Mouse (Mus musculus): ENCODE measurements at regions not wholly inside any gene's neighbourhood (a gene's known extent, or its start where the extent isn't known, plus 50 kb on each side); places are given as distances from the start of the nearest gene placed in this dataset.
"Not testable (repeated sequence)": the region's sequence is repeated elsewhere in the genome, so short reads cannot be mapped to it uniquely, and the experiment has no call there.

GRCm38 (mm10) chr8:102064137-102064536 lies 721.3 kb downstream of the Cdh11 start:
- Histone ChIP-seq H3K4me3 (ENCODE audit: low read depth, low read length) (no peak overlapping the region), H3K9ac (replicated peaks; ENCODE audit: low read depth, low read length) (no peak overlapping the region), H3K4me1 (ENCODE audit: control insufficient read depth, insufficient read depth, low read length) (no peaks in the 10 kb centered on the region), H3K36me3 (ENCODE audit: control insufficient read depth, insufficient read depth, low read length) (no peaks in the 10 kb centered on the region), H3K27ac (ENCODE audit: low read depth, low read length) (no peak overlapping the region), H3K4me2 (ENCODE audit: low read depth, low read length) (no peak overlapping the region), H3K9me3 (ENCODE audit: control insufficient read depth, low read length) (no peaks in the 10 kb centered on the region), H3K27me3 (ENCODE audit: control insufficient read depth, insufficient read depth, low read length) (no peaks in the 10 kb centered on the region)
- WGBS: 90% methylated on average over 2 of the region's 2 CpGs
- no peak for ATAC-seq (ENCODE audit: low read depth)

GRCm38 (mm10) chr8:102053429-102053828 lies 732.0 kb downstream of the Cdh11 start:
- Histone ChIP-seq H3K4me1 (ENCODE audit: control insufficient read depth, insufficient read depth, low read length) (no peaks in the 10 kb centered on the region), H3K27ac (ENCODE audit: low read depth, low read length) (no peak overlapping the region), H3K9ac (replicated peaks; ENCODE audit: low read depth, low read length) (no peak overlapping the region), H3K36me3 (ENCODE audit: control insufficient read depth, insufficient read depth, low read length) (no peaks in the 10 kb centered on the region), H3K4me3 (ENCODE audit: low read depth, low read length) (no peak overlapping the region), H3K9me3 (ENCODE audit: control insufficient read depth, low read length) (no peaks in the 10 kb centered on the region), H3K4me2 (ENCODE audit: low read depth, low read length) (no peak overlapping the region), H3K27me3 (ENCODE audit: control insufficient read depth, insufficient read depth, low read length) (no peaks in the 10 kb centered on the region)
- WGBS: 93% methylated on average over 3 of the region's 3 CpGs
- no peak for ATAC-seq (ENCODE audit: low read depth)

- H3K27ac ChIP-seq (ENCODE audit: low read depth, low read length): no peak overlapping the region
- no peak for ATAC-seq (ENCODE audit: low read depth)
- 81% methylated on average over 5 of the region's 5 CpGs for WGBS
- H3K36me3 ChIP-seq (ENCODE audit: control insufficient read depth, insufficient read depth, low read length): no peaks in the 10 kb centered on the region
- no peak overlapping the region for H3K4me2 ChIP-seq (ENCODE audit: low read depth, low read length)
- no peak overlapping the region for H3K9ac ChIP-seq (replicated peaks; ENCODE audit: low read depth, low read length)
- H3K9me3 ChIP-seq (ENCODE audit: control insufficient read depth, low read length): no peaks in the 10 kb centered on the region
- H3K4me3 ChIP-seq (ENCODE audit: low read depth, low read length): no peak overlapping the region
- no peaks in the 10 kb centered on the region for H3K27me3 ChIP-seq (ENCODE audit: control insufficient read depth, insufficient read depth, low read length)
- H3K4me1 ChIP-seq (ENCODE audit: control insufficient read depth, insufficient read depth, low read length): no peaks in the 10 kb centered on the region
Measured at GRCm38 (mm10) chr8:102026956-102027927, 758.2 kb downstream of the Cdh11 start.

GRCm38 (mm10) chr8:102024472-102024871 lies 761.0 kb downstream of the Cdh11 start:
- Histone ChIP-seq H3K36me3 (ENCODE audit: control insufficient read depth, insufficient read depth, low read length) (no peaks in the 10 kb centered on the region), H3K27ac (ENCODE audit: low read depth, low read length) (no peak overlapping the region), H3K9ac (replicated peaks; ENCODE audit: low read depth, low read length) (no peak overlapping the region), H3K4me2 (ENCODE audit: low read depth, low read length) (no peak overlapping the region), H3K4me1 (ENCODE audit: control insufficient read depth, insufficient read depth, low read length) (no peaks in the 10 kb centered on the region), H3K9me3 (ENCODE audit: control insufficient read depth, low read length) (no peaks in the 10 kb centered on the region), H3K27me3 (ENCODE audit: control insufficient read depth, insufficient read depth, low read length) (no peaks in the 10 kb centered on the region), H3K4me3 (ENCODE audit: low read depth, low read length) (no peak overlapping the region)
- WGBS: 83% methylated on average over 1 of the region's 1 CpGs
- ATAC-seq (ENCODE audit: low read depth): no peak

GRCm38 (mm10) chr8:102017776-102018175 lies 767.7 kb downstream of the Cdh11 start:
- H3K4me1 ChIP-seq (ENCODE audit: control insufficient read depth, insufficient read depth, low read length): no peaks in the 10 kb centered on the region
- no peak overlapping the region for H3K4me3 ChIP-seq (ENCODE audit: low read depth, low read length)
- no peaks in the 10 kb centered on the region for H3K27me3 ChIP-seq (ENCODE audit: control insufficient read depth, insufficient read depth, low read length)
- no peak overlapping the region for H3K9ac ChIP-seq (replicated peaks; ENCODE audit: low read depth, low read length)
- no peak overlapping the region for H3K27ac ChIP-seq (ENCODE audit: low read depth, low read length)
- no peak overlapping the region for H3K4me2 ChIP-seq (ENCODE audit: low read depth, low read length)
- 64% methylated on average over 2 of the region's 2 CpGs for WGBS
- ATAC-seq (ENCODE audit: low read depth): no peak
- H3K9me3 ChIP-seq (ENCODE audit: control insufficient read depth, low read length): no peaks in the 10 kb centered on the region
- H3K36me3 ChIP-seq (ENCODE audit: control insufficient read depth, insufficient read depth, low read length): no peaks in the 10 kb centered on the region

GRCm38 (mm10) chr8:102000326-102001016 lies 785.0 kb downstream of the Cdh11 start:
- WGBS: 85% methylated on average over 4 of the region's 4 CpGs

GRCm38 (mm10) chr8:101996761-101997160 lies 788.7 kb downstream of the Cdh11 start:
- H3K9me3 ChIP-seq (ENCODE audit: control insufficient read depth, low read length); H3K4me1 ChIP-seq (ENCODE audit: control insufficient read depth, insufficient read depth, low read length); H3K9ac ChIP-seq (replicated peaks; ENCODE audit: low read depth, low read length); H3K27ac ChIP-seq (ENCODE audit: low read depth, low read length); ATAC-seq (ENCODE audit: low read depth); H3K27me3 ChIP-seq (ENCODE audit: control insufficient read depth, insufficient read depth, low read length); H3K4me2 ChIP-seq (ENCODE audit: low read depth, low read length); H3K4me3 ChIP-seq (ENCODE audit: low read depth, low read length); H3K36me3 ChIP-seq (ENCODE audit: control insufficient read depth, insufficient read depth, low read length): not testable (repeated sequence)
- 88% methylated on average over 2 of the region's 2 CpGs for WGBS

More at GRCm38 (mm10) chr8:102000326-102001016, 785.0 kb downstream of the Cdh11 start:
- no peak overlapping the region for H3K4me3 ChIP-seq (ENCODE audit: low read depth, low read length)
- H3K4me1 ChIP-seq (ENCODE audit: control insufficient read depth, insufficient read depth, low read length): no peaks in the 10 kb centered on the region
- H3K4me2 ChIP-seq (ENCODE audit: low read depth, low read length): no peak overlapping the region
- H3K9me3 ChIP-seq (ENCODE audit: control insufficient read depth, low read length): no peaks in the 10 kb centered on the region
- no peak overlapping the region for H3K9ac ChIP-seq (replicated peaks; ENCODE audit: low read depth, low read length)
- H3K27ac ChIP-seq (ENCODE audit: low read depth, low read length): no peak overlapping the region
- H3K27me3 ChIP-seq (ENCODE audit: control insufficient read depth, insufficient read depth, low read length): no peaks in the 10 kb centered on the region
- no peak for ATAC-seq (ENCODE audit: low read depth)
- no peaks in the 10 kb centered on the region for H3K36me3 ChIP-seq (ENCODE audit: control insufficient read depth, insufficient read depth, low read length)

GRCm38 (mm10) chr8:101956832-101957231 lies 828.6 kb downstream of the Cdh11 start:
- H3K9me3 ChIP-seq (ENCODE audit: control insufficient read depth, low read length): no peaks in the 10 kb centered on the region
- 80% methylated on average over 2 of the region's 2 CpGs for WGBS
- H3K36me3 ChIP-seq (ENCODE audit: control insufficient read depth, insufficient read depth, low read length): no peaks in the 10 kb centered on the region
- H3K27ac ChIP-seq (ENCODE audit: low read depth, low read length): no peak overlapping the region
- H3K4me1 ChIP-seq (ENCODE audit: control insufficient read depth, insufficient read depth, low read length): no peaks in the 10 kb centered on the region
- no peak overlapping the region for H3K4me3 ChIP-seq (ENCODE audit: low read depth, low read length)
- H3K27me3 ChIP-seq (ENCODE audit: control insufficient read depth, insufficient read depth, low read length): no peaks in the 10 kb centered on the region
- no peak overlapping the region for H3K4me2 ChIP-seq (ENCODE audit: low read depth, low read length)
- ATAC-seq (ENCODE audit: low read depth): no peak
- no peak overlapping the region for H3K9ac ChIP-seq (replicated peaks; ENCODE audit: low read depth, low read length)

- Histone ChIP-seq H3K4me1 (ENCODE audit: control insufficient read depth, insufficient read depth, low read length) (no peaks in the 10 kb centered on the region), H3K36me3 (ENCODE audit: control insufficient read depth, insufficient read depth, low read length) (no peaks in the 10 kb centered on the region), H3K9me3 (ENCODE audit: control insufficient read depth, low read length) (no peaks in the 10 kb centered on the region), H3K27me3 (ENCODE audit: control insufficient read depth, insufficient read depth, low read length) (no peaks in the 10 kb centered on the region), H3K9ac (replicated peaks; ENCODE audit: low read depth, low read length) (no peak overlapping the region), H3K4me3 (ENCODE audit: low read depth, low read length) (no peak overlapping the region), H3K27ac (ENCODE audit: low read depth, low read length) (no peak overlapping the region), H3K4me2 (ENCODE audit: low read depth, low read length) (no peak overlapping the region)
- WGBS: 54% methylated on average over 2 of the region's 2 CpGs
- ATAC-seq (ENCODE audit: low read depth): no peak
Measured at GRCm38 (mm10) chr8:101950599-101950998, 834.8 kb downstream of the Cdh11 start.

Measured in neural tube, embryonic 14.5 days (tissue).